Mouse (Mus musculus): ENCODE measurements around the gene Hs3st1.
"Not testable (repeated sequence)": the region's sequence is repeated elsewhere in the genome, so short reads cannot be mapped to it uniquely, and the experiment has no call there.

The Hs3st1 gene

GRCm38 (mm10) chr5:39755375-39755774, at the start of gene Hs3st1:
TSS of gene Hs3st1 (minus strand) at chr5:39755475.
- CTCF ChIA-PET: not testable (repeated sequence)

DNA sequence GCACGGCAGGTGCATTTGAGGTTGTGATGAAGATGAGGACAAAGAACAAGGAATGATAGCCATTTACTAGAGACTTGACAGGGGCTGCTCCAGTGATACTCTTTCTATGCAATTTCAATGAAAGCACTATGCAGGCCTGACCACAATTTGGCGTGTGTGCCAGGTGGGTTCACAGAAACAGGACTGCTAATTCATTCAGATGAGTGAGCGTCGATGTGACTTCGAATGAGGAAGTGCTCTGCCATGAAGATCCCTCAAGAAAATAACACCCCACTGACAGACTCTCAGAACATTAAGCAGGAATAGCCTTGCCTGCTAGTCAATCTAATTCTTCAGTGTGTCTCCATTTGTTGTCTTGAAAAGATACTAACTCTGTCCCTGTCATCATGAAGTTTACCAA, 49.4 kb upstream of the Hs3st1 start:
- CTCF ChIA-PET: no interaction called here

DNA sequence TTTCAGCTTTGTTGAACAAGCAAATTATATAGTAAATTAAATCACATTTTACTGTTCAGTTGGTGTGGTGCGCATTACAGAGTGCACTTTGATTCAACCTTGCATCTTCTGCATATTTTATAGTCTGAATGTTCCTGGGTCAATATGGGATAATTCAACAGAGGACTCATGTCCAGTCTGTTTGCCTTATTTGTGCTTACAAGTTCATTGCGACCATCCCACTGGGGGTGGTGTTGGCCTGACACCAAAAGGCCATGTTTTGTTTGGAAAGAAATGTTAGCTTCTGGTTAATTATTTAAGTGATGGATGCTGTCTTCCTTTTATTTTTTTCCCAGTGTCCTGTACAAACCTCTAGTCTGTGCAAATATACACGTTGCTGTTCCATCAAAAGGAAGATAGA, 48.7 kb upstream of the Hs3st1 start:
- CTCF ChIA-PET: no interaction called here

GRCm38 (mm10) chr5:39803457-39803856, 48.2 kb upstream of the Hs3st1 start:
- CTCF ChIA-PET: no interaction called here

DNA sequence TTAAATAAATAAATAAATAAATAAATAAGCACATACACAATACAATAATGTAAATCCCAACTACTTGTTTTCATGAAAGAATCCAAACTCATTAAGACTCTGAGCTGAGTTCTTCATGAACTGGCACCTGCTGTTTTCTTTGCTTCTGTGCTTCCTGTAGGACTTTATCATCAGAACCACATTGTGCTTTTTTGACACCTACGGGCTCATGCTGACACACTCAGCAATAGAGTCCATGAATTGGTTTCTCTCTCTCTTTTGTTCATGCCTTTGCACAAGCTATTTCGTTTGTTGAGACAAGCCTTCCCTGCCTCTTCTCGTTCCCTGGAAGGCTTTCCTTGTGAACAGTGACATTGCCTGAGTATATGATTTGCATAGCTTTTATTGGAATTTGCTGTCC, 46.8 kb upstream of the Hs3st1 start:
- CTCF ChIA-PET: no interaction called here

GRCm38 (mm10) chr5:39777094-39777710, 21.9 kb upstream of the Hs3st1 start:
- CTCF ChIA-PET: no interaction called here

GRCm38 (mm10) chr5:39771680-39772348, 16.5 kb upstream of the Hs3st1 start:
- CTCF ChIA-PET: no interaction called here

DNA sequence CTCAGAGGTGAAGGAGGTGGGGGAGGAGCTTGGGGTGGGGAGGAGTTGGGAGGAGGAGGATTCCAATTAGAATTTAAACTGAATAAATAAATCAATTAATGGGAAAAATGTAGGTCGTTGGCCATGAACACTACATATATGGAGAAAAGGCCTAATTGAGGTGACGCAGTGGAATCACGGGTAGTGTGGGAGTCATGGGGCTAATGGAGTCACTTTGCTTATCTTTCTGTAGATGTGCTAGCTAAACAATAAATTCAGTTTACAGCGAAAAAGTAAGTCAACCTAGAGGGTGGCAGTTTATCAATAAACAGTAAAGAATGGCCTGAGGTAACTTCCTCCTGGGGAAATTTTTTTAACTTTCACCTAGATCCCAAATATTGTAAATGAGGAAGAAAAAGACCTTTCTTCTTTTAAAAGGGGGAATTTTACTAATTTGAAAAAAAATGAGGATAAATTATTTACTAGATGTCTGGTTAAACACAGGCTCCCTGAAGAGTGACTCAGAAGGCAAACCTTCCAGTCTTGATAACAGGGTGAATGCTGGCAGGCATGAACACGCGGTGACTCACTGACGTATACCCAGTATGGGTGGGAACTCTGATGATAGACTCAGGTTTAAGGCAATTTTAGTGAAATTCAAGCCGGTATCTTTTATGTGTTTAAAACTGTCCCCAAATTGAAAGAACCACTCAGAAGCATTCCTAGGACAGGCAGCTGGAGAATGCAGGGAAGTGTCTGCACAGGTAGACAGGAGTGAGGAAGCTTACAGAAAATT, 6.6 kb upstream of the Hs3st1 start:
- CTCF ChIA-PET: no interaction called here

GRCm38 (mm10) chr5:39758890-39759475, 3.7 kb upstream of the Hs3st1 start:
- CTCF ChIA-PET: no interaction called here

GRCm38 (mm10) chr5:39736843-39737242, 18.4 kb downstream of the Hs3st1 start:
- CTCF ChIA-PET: no interaction called here

- CTCF ChIA-PET: no interaction called here
Measured at GRCm38 (mm10) chr5:39733750-39734443, 21.4 kb downstream of the Hs3st1 start.

- CTCF ChIA-PET: no interaction called here
Measured at GRCm38 (mm10) chr5:39733013-39733749, 22.1 kb downstream of the Hs3st1 start.

GRCm38 (mm10) chr5:39715694-39716550, 39.4 kb downstream of the Hs3st1 start:
- CTCF ChIA-PET: no interaction called here

DNA sequence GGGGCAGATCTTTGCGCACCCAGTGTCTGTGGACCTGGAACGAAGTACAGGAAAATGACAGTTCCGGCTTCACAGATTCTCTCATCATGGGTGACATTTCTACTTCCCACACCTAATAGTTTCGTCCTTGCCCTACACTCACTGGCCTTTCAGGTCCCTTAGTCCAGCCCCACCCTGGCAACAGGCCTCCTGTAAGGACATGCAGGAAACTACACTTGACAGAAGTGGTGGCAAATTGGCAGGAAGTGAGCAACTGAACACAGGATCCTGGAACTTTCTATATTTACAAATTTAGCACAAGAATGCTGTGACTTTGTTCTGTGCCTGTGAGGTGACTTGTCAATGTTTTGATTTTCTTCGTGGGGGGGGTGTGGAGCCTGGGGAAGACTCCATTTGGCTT, 40.1 kb downstream of the Hs3st1 start:
- CTCF ChIA-PET: no interaction called here

GRCm38 (mm10) chr5:39705539-39705938, 49.7 kb downstream of the Hs3st1 start:
- CTCF ChIA-PET: no interaction called here

DNA sequence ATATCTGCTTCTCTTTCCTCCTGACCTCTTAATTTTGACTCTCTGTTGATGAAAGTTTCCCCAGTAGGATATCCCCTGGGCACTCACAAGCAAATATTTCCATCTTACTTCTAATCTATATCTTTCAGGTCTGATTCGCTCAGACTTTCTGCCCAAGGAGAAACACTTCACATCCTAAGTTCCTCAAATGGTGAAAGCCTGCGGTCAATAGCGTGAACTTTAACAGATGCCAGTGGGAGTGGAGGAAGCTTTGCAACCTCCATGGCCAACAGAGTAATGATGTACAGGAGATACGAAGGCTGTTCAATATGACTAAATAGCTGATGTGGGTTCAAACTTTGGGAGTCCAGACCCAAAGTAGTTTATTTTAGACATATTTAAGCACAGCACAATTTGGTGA, 94.4 kb downstream of the Hs3st1 start:
- CTCF ChIA-PET: no interaction called here

- CTCF ChIA-PET: no interaction called here
Measured at GRCm38 (mm10) chr5:39659417-39659816, 95.9 kb downstream of the Hs3st1 start.

GRCm38 (mm10) chr5:39644827-39645380, 110.4 kb downstream of the Hs3st1 start:
- CTCF ChIA-PET: interaction anchor here (0.6 to 1.8 kb wide), 3 partner anchors 12 to 44 kb away, joined by 3 to 18 read pairs (median 9); no protein-coding TSS in a partner anchor

GRCm38 (mm10) chr5:39643924-39644826, 111.1 kb downstream of the Hs3st1 start:
- CTCF ChIA-PET: interaction anchor here (0.6 to 0.7 kb wide), 4 partner anchors 44 to 597 kb away, joined by 3 to 12 read pairs (median 7); no protein-coding TSS in a partner anchor
